Mouse (Mus musculus) cerebellum, adult 9-10 months (tissue): ENCODE measurements around the gene Ngfr.

Experiments used
- DNase-seq: peaks from one replicate; pipeline ENCODE4 v3.0.0; 2022

Gene Ngfr

DNA sequence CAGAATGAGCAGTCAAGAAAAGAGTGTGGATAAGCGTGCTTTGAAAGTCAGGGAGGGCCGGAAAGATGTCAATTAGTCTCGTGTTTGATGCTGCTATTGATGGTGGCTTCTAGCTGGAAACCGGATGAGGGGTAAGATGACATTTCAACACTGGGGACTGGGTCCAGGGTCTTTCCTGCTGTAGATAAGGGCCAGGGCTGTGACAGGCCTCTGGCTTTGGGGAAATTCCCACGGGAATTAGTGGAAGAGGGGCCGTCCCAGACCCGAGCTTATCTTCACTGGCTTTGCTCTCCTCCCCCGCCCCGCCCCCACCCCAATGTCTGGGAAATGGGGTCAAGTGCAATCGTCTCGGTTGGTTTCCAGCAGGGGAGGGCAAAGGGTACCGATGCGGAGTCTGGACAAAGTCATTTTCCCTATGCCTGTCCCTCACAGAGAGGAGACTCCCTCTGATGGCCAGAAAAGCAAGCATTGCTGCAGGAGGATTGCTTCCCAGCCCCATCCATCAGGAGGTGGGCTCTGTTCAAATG, 7.2 kb upstream of the Ngfr start:
- DNase-seq: no peak

DNA sequence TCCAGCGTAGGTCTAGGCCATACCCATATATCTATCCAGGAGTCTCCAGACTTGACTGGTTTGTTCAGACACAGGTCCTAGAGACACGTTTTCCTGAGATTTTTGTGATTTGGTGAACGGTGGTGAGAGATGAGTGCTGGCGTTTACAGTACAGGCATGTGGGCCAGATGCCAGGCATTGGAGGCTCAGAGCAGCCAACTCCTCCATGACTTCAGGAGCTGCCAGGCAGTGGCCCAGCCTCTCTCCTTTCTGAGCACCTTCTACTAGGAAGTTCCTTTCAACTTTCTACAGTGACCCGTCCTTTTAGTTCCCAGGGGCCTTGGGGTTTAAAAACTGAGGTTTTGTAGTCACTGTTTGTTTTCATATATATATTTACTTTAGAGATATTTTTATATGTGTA, 6.0 kb upstream of the Ngfr start:
- DNase-seq: no peak

GRCm38 (mm10) chr11:95592691-95593090, 5.2 kb upstream of the Ngfr start:
- DNase-seq: no peak

GRCm38 (mm10) chr11:95589195-95589594, 1.7 kb upstream of the Ngfr start:
- DNase-seq: no peak

GRCm38 (mm10) chr11:95586751-95587422, 648 bp downstream of the Ngfr start:
- no peak for DNase-seq

GRCm38 (mm10) chr11:95586184-95586583, 1.4 kb downstream of the Ngfr start:
- peak; percentile 63 for DNase-seq

DNA sequence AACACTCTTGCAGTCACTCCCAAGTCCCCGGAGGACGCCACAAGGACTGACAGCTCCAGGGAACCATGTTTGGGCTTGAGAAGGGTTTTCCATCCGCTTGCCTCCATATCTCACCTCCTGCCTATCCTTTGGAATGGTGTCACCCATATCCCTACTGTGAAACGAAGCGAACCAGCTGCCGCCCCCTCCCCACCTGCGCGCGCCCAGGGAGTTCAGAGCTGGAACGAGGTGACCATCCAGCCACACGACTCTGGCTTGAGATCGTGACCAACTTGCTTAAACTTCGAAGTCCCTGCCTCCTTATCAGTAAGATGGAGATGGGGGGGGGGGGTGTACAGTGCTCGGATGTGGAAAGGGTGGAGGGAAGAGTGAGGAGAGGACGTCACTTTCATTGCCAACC, 1.9 kb downstream of the Ngfr start:
- no peak for DNase-seq

DNA sequence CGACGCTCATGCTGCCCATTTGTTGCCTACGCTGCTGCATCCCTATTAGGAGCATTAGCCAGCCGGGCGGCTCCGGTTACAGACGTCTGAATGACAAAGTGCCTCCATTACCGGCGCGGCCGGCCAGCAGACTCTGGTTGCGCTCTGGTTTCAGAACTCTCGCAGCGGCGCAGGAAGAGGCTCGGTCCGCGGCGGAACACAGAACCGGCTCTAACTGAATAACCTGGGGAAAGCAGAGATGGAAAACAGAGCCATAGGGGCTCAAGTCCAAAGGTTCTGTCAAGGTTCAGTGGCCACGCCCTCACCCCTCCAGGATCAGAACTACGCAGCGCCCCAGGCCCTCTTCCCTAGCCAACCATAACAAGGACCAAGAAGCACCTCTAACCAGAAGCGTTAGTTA, 2.3 kb downstream of the Ngfr start:
- DNase-seq: no peak

DNA sequence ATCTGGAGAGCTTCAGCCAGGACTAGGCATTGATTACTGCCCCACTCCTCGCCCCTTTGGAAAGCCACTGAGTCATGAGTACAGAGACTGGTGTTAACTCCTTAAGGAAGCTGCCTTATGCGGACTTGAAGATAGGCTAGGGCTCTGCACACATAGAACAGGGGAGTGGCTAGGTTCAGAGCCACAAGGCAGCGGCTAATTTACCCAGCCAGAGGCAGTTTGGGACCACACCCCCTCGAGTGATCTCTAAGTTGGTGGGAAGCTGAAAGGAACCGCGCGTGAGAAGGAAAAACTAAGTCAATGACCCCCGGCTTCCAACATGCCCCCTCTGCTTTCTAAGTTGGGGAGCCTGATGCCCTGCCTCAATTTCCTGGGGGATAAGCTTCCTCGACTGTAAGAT, 2.9 kb downstream of the Ngfr start:
- no peak for DNase-seq

GRCm38 (mm10) chr11:95583396-95583795, 4.1 kb downstream of the Ngfr start:
- no peak for DNase-seq

DNA sequence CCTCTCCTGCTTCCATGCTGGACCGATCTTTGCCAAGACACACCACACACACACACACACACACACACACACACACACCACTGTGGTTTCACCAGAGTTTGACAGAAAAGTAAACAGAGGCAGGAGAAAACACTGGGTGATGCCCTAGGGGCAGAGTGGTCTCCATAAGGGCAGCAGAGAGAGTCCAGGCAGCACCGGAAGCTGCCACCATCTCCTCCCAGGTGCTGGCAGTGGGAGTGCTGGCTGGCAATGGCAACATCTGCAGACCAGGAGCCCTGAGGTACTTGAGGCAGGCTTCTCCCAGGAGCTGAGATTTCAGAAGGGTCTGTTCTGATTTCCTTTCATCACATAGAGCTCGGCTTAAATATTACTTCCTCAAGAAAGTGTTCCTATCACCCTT, 5.3 kb downstream of the Ngfr start:
- no peak for DNase-seq

GRCm38 (mm10) chr11:95579455-95579854, 8.1 kb downstream of the Ngfr start:
- DNase-seq: no peak

GRCm38 (mm10) chr11:95577776-95578446, 9.6 kb downstream of the Ngfr start:
- no peak for DNase-seq

DNA sequence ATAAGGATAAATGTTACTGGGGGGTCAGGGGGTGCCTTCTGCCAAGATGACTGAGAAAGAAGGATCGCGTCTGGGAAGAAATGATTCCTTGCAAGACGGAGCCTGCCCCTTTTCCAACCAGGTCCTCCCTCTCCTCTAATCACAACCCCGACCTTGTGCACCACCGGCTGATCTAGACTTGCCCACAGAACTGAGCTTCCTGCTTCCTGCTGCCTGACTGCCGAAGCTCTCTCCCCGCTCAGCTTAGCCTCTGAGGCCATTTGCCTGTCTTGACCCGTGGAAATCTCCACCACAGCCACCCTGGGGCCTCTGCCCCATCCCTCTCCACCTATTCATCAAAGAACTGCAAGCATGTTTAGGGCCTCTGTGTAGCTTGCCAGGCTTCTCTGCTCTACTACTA, 11.2 kb downstream of the Ngfr start:
- no peak for DNase-seq

GRCm38 (mm10) chr11:95575791-95576190, 11.7 kb downstream of the Ngfr start:
- DNase-seq: no peak

GRCm38 (mm10) chr11:95574786-95575334, 12.7 kb downstream of the Ngfr start:
- no peak for DNase-seq

DNA sequence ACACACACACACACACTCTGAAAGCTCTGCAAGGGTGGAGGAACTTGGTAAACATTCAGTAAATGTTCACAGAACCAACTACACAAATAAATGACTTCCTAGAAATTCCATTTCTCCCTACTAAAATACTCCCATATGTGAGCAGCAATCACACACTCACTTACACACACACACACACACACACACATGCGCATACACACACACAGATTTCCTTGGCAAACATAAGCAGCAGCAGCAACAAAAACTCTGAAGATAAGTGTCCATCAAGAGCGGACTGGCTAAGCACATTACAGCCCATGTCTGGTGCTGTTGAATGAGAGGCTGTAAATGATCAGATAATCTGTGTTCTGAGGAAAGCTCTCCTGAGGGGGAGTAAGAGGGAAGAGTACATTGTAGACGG, 15.3 kb downstream of the Ngfr start:
- DNase-seq: no peak

GRCm38 (mm10) chr11:95571755-95572154, 15.8 kb downstream of the Ngfr start:
- DNase-seq: no peak

GRCm38 (mm10) chr11:95570827-95571619, 16.5 kb downstream of the Ngfr start:
- no peak for DNase-seq

- DNase-seq: no peak
Observed at GRCm38 (mm10) chr11:95569908-95570307, 17.6 kb downstream of the Ngfr start.

- no peak for DNase-seq
Observed at GRCm38 (mm10) chr11:95567936-95568715, 19.4 kb downstream of the Ngfr start.

- no peak for DNase-seq
Observed at GRCm38 (mm10) chr11:95567366-95567765, 20.2 kb downstream of the Ngfr start.

DNA sequence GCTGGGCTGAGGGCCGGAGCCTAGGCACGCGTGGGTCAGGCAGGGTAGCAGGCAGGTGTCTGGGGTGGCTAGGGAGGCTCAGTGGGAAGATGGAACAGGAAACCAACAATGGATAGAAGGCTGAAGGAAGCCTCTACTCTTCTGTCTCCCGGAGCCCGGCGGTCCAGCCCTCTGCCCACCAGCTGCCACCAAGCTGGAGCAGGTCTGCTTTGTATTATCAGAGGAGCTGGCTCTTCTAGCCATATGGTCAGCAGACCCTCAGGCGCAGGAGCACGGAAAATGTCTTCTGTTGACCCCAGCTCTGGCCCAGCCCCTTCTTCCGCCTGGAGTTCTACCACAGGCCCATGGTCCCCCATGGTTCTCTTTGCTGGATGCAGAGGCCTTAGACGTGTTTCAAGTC, 22.2 kb downstream of the Ngfr start:
- no peak for DNase-seq
